Mouse (Mus musculus) embryonic facial prominence, embryonic 12.5 days (tissue): Measurements from ENCODE around the gene Wipf1. TPM values are rescaled to one million over a fixed set of nuclear protein-coding genes. Genes with fewer than 3 reads are reported as not detected.

Experiments used
- ATAC-seq: fragments of 200-750 bp; cut with Nextera tagmentation; 2 replicates; pipeline ENCODE4 v1.8.0; 2017; ENCODE audit not compliant: insufficient number of reproducible peaks, insufficient read depth, low FRiP score, low TSS enrichment
- H3K27ac ChIP-seq: fragments of 300-500 bp; sonication (generic); 2 replicates; pipeline ENCODE4 v1.5.1; 2016; ENCODE audit warnings: mild to moderate bottlenecking
- H3K27me3 ChIP-seq: fragments of 300-500 bp; sonication (generic); 2 replicates; pipeline ENCODE4 v1.6.1; 2016; ENCODE audit warnings: mild to moderate bottlenecking, moderate library complexity
- H3K36me3 ChIP-seq: fragments of 300-500 bp; sonication (generic); 2 replicates; pipeline ENCODE4 v1.6.1; 2016; ENCODE audit warnings: mild to moderate bottlenecking
- H3K4me1 ChIP-seq: fragments of 300-500 bp; sonication (generic); 2 replicates; pipeline ENCODE4 v1.6.1; 2016
- H3K4me2 ChIP-seq: fragments of 300-500 bp; sonication (generic); replicated peaks from 2 replicates; pipeline ENCODE4 v1.6.1; 2016; ENCODE audit warnings: mild to moderate bottlenecking, moderate library complexity
- H3K4me3 ChIP-seq: fragments of 300-500 bp; sonication (generic); 2 replicates; pipeline ENCODE4 v1.5.1; 2016; ENCODE audit warnings: mild to moderate bottlenecking
- H3K9ac ChIP-seq: fragments of 300-500 bp; sonication (generic); 2 replicates; pipeline ENCODE4 v1.6.1; 2016; ENCODE audit warnings: mild to moderate bottlenecking, moderate library complexity
- H3K9me3 ChIP-seq: fragments of 300-500 bp; sonication (generic); 2 replicates; pipeline ENCODE4 v1.6.1; 2016; ENCODE audit warnings: mild to moderate bottlenecking, moderate library complexity
- WGBS: fragments of 180-500 bp; shearing (Covaris S2); methylation state at CpG from one replicate; pipeline ENCODE4 v1.1.7; 2016; 5-methylcytosine and 5-hydroxymethylcytosine counted together
- polyA plus RNA-seq: library from polyadenylated mRNA; unstranded; fragments of >200 nt; fragmentation: Nextera tagmentation; extraction: Ambion mirVana; gene quantifications from 2 replicates; pipeline ENCODE4 v1.2.1, GENCODE M21; 2016

The Wipf1 gene
- polyA plus RNA-seq, 1 experiment from 2014 or later: 14.1 TPM

DNA sequence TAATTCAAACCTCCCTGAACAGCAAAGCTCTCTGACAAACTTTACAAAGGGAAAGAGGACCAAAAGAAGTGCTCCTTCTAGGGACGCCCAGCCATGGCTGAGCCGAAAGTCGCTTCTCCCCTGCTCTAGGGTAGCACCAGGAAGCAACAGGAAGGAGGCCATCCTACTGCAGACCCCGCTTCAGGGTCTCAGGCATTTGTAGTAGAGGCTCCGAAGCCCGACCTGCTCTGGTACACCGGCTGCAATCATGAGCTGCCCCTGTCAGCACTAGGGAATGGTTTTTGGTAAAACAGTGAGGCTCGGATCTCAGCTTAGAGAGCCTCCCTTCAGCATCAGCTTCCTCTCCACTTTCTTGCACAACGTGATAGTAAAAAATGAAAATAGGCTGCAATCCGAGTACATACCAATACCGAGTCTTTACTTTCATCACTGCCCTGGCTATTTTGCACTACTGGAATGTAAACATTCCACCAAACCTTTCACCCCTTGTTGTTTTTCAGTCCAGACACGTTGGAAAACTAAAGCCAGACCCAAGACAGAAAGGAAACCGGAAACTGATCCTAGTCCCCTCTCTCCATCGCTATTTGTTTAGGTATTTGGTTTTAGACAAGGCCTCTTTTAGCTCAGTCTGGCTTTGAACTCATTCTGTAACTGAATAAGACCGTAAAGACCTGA lies 44.8 kb downstream of the Wipf1 start:
- Histone ChIP-seq H3K4me1 (peaks cover 49% of the 10 kb centered on the region), H3K4me3 (peak overlapping the region; percentile 0; the same call in 1 of the 2 replicates), H3K27ac (peak overlapping the region; percentile 96), H3K27me3 (no peaks in the 10 kb centered on the region), H3K9ac (no peak overlapping the region), H3K4me2 (peak overlapping the region; percentile 37), H3K9me3 (no peaks in the 10 kb centered on the region), H3K36me3 (peaks cover 4% of the 10 kb centered on the region; the same call in 1 of the 2 replicates)
- WGBS: 12% methylated on average over 15 of the region's 15 CpGs
- ATAC-seq: no peak

GRCm38 (mm10) chr2:73478805-73479204 lies 50.7 kb downstream of the Wipf1 start:
- WGBS: 94% methylated on average over 6 of the region's 6 CpGs
- Histone ChIP-seq H3K4me2 (no peak overlapping the region), H3K27ac (no peak overlapping the region), H3K27me3 (no peaks in the 10 kb centered on the region), H3K36me3 (peaks cover 4% of the 10 kb centered on the region; the same call in 1 of the 2 replicates), H3K4me1 (peaks cover 25% of the 10 kb centered on the region), H3K9ac (no peak overlapping the region), H3K4me3 (no peak overlapping the region), H3K9me3 (no peaks in the 10 kb centered on the region)
- no peak for ATAC-seq

DNA sequence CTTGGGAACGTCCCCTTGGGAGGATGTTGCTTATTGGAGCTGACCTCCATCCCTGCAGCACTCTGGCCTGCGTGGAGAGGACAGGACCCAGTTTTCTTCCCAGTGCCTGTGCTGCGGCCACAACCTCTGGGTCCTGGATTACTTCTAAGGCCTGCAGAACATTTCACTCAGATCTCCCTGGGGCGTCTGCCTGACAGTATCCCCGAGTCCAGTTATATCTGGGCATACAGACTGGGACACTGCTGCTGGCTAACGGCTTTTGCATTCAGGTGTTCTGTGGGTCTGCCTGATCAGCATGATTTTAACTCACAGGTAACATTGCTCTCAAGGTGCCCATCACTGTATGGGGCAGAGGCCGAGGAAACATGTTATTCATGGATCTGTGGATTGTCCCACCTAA lies 52.0 kb downstream of the Wipf1 start:
- no peaks in the 10 kb centered on the region for H3K27me3 ChIP-seq
- H3K9ac ChIP-seq: no peak overlapping the region
- ATAC-seq: no peak
- peaks cover 4% of the 10 kb centered on the region; the same call in 1 of the 2 replicates for H3K36me3 ChIP-seq
- peak overlapping the region; percentile 60; the same call in 1 of the 2 replicates for H3K27ac ChIP-seq
- H3K9me3 ChIP-seq: no peaks in the 10 kb centered on the region
- H3K4me1 ChIP-seq: peaks cover 17% of the 10 kb centered on the region
- H3K4me3 ChIP-seq: no peak overlapping the region
- 73% methylated on average over 7 of the region's 7 CpGs for WGBS
- H3K4me2 ChIP-seq: no peak overlapping the region

DNA sequence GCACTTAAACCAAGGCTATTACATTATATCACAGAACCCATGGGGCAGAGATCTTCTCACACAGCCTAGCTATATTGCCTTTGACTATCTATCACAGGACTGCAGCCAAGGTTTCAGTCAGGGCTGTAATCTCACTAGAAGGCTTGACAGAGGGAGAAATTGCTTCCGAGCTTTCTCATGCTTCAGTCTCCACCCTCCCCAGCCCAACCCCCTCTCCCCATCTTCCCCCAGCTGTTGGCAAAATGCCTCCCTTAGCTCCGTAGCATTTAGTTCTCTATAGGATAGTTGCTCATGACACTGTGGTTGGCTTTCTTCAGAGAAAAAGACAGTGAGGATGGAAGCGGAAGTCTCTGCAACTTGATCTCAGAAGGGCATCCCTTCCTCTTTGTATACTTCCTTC lies 54.0 kb downstream of the Wipf1 start:
- Histone ChIP-seq H3K27me3 (no peaks in the 10 kb centered on the region), H3K9ac (no peak overlapping the region), H3K4me3 (no peak overlapping the region), H3K9me3 (no peaks in the 10 kb centered on the region), H3K4me1 (peaks cover 14% of the 10 kb centered on the region), H3K4me2 (no peak overlapping the region), H3K27ac (no peak overlapping the region), H3K36me3 (peaks cover 4% of the 10 kb centered on the region; the same call in 1 of the 2 replicates)
- ATAC-seq: no peak
- 46% methylated on average over 3 of the region's 3 CpGs for WGBS

GRCm38 (mm10) chr2:73472130-73472529 lies 57.4 kb downstream of the Wipf1 start:
- Histone ChIP-seq H3K4me1 (peaks cover 8% of the 10 kb centered on the region; the same call in 1 of the 2 replicates), H3K9me3 (no peaks in the 10 kb centered on the region), H3K9ac (no peak overlapping the region), H3K4me2 (no peak overlapping the region), H3K27ac (no peak overlapping the region), H3K4me3 (no peak overlapping the region), H3K36me3 (no peaks in the 10 kb centered on the region), H3K27me3 (no peaks in the 10 kb centered on the region)
- ATAC-seq: no peak
- 94% methylated on average over 2 of the region's 2 CpGs for WGBS

GRCm38 (mm10) chr2:73470146-73470630 lies 59.3 kb downstream of the Wipf1 start:
- no peaks in the 10 kb centered on the region for H3K27me3 ChIP-seq
- no peaks in the 10 kb centered on the region for H3K9me3 ChIP-seq
- H3K9ac ChIP-seq: no peak overlapping the region
- H3K4me3 ChIP-seq: no peak overlapping the region
- H3K4me2 ChIP-seq: no peak overlapping the region
- H3K27ac ChIP-seq: 0 out of 2 replicates have a peak overlapping the region, but pooled peaks have one; percentile 9
- H3K4me1 ChIP-seq: peaks cover 5% of the 10 kb centered on the region; the same call in 1 of the 2 replicates
- WGBS: 75% methylated on average over 10 of the region's 10 CpGs
- H3K36me3 ChIP-seq: no peaks in the 10 kb centered on the region
- no peak for ATAC-seq

DNA sequence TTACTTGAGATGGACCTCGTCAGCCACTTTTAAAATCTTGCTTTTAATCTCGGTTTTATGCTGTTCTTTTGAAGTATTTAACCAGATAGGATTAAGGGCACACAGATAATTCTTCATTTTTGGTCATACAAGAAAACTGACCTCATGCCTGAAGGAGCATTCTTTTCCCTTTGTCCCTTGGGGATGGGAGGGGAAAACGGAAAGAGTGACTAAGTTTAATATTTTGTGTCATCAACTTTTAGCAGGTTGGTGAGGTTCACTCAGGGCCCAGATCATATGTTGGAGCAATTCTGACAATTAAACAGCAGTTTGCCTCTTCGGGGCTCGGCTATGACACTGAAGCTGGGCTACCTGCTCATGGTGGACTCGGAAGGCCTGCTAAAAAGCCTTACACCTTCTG lies 60.0 kb downstream of the Wipf1 start:
- 84% methylated on average over 6 of the region's 6 CpGs for WGBS
- no peak for ATAC-seq
- Histone ChIP-seq H3K4me2 (no peak overlapping the region), H3K4me3 (no peak overlapping the region), H3K9me3 (no peaks in the 10 kb centered on the region), H3K27me3 (no peaks in the 10 kb centered on the region), H3K36me3 (no peaks in the 10 kb centered on the region), H3K9ac (no peak overlapping the region), H3K27ac (no peak overlapping the region), H3K4me1 (peaks cover 5% of the 10 kb centered on the region; the same call in 1 of the 2 replicates)

GRCm38 (mm10) chr2:73468993-73469392 lies 60.5 kb downstream of the Wipf1 start:
- no peak for ATAC-seq
- 90% methylated on average over 5 of the region's 5 CpGs for WGBS
- no peaks in the 10 kb centered on the region for H3K27me3 ChIP-seq

DNA sequence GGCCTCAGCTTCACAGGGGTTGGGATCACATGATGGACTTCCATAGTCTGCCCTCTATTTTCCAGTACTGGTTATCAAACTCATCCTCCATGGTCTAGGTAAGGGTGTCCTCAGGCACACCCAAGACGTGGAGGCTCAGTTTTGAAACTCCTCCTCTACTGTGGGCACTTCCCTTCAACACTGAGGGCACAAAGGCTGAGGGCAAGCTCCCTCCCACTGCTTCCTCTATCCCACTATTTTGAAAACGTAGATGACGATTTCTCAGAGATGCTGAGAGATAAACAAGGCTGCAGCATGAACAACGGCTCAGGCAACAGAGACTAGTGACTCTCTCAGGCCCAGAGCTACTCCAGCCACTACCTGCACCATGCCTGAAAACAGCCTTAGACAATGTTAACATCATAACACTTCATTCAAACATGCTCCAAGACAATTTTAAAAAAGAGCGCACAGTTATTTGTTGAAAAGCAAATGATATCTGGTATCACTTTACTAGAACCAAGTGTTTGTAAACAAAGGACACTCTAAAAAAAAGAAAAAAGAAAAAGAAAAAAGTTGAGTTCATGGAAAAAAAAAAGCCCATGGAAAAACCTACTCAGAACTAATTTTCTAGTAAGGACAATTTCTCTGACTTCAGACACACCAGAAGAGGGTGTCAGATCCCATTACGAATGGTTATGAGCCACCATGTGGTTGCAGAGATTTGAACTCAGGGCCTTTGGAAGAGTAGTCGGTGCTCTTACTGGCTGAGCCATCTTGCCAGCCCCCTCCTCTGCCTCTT lies 62.3 kb downstream of the Wipf1 start:
- H3K4me1 ChIP-seq: peaks cover 8% of the 10 kb centered on the region; the same call in 1 of the 2 replicates
- H3K9me3 ChIP-seq: no peaks in the 10 kb centered on the region
- no peaks in the 10 kb centered on the region for H3K36me3 ChIP-seq
- no peak for ATAC-seq
- H3K4me2 ChIP-seq: no peak overlapping the region
- WGBS: 77% methylated on average over 7 of the region's 7 CpGs
- H3K9ac ChIP-seq: no peak overlapping the region
- no peak overlapping the region for H3K27ac ChIP-seq
- H3K27me3 ChIP-seq: no peaks in the 10 kb centered on the region
- H3K4me3 ChIP-seq: no peak overlapping the region

More at GRCm38 (mm10) chr2:73468993-73469392, 60.5 kb downstream of the Wipf1 start:
- no peak overlapping the region for H3K4me3 ChIP-seq
- H3K36me3 ChIP-seq: no peaks in the 10 kb centered on the region
- no peaks in the 10 kb centered on the region for H3K9me3 ChIP-seq
- H3K4me2 ChIP-seq: no peak overlapping the region
- peaks cover 5% of the 10 kb centered on the region; the same call in 1 of the 2 replicates for H3K4me1 ChIP-seq
- H3K9ac ChIP-seq: no peak overlapping the region
- H3K27ac ChIP-seq: no peak overlapping the region

GRCm38 (mm10) chr2:73466481-73466880 lies 63.1 kb downstream of the Wipf1 start:
- Histone ChIP-seq H3K9ac (no peak overlapping the region), H3K4me1 (peaks cover 8% of the 10 kb centered on the region; the same call in 1 of the 2 replicates), H3K9me3 (no peaks in the 10 kb centered on the region), H3K4me3 (no peak overlapping the region), H3K36me3 (no peaks in the 10 kb centered on the region), H3K27ac (no peak overlapping the region), H3K4me2 (no peak overlapping the region), H3K27me3 (no peaks in the 10 kb centered on the region)
- ATAC-seq: no peak
- 94% methylated on average over 10 of the region's 10 CpGs for WGBS

- H3K9me3 ChIP-seq: no peaks in the 10 kb centered on the region
- no peak overlapping the region for H3K9ac ChIP-seq
- no peaks in the 10 kb centered on the region for H3K36me3 ChIP-seq
- no peak overlapping the region for H3K4me2 ChIP-seq
- H3K4me3 ChIP-seq: no peak overlapping the region
- H3K27ac ChIP-seq: peak overlapping the region; percentile 65
- no peaks in the 10 kb centered on the region for H3K27me3 ChIP-seq
- no peak for ATAC-seq
- 56% methylated on average over 7 of the region's 7 CpGs for WGBS
- H3K4me1 ChIP-seq: peaks cover 3% of the 10 kb centered on the region; the same call in 1 of the 2 replicates
Observed at GRCm38 (mm10) chr2:73463431-73464194, 65.9 kb downstream of the Wipf1 start.
